Mouse (Mus musculus): ENCODE results near the gene P2ry6.

Gene P2ry6

GRCm38 (mm10) chr7:100941169-100941568 is 33.3 kb downstream of the P2ry6 start:
- no peak for DNase-seq (ENCODE audit: low spot score)

DNA sequence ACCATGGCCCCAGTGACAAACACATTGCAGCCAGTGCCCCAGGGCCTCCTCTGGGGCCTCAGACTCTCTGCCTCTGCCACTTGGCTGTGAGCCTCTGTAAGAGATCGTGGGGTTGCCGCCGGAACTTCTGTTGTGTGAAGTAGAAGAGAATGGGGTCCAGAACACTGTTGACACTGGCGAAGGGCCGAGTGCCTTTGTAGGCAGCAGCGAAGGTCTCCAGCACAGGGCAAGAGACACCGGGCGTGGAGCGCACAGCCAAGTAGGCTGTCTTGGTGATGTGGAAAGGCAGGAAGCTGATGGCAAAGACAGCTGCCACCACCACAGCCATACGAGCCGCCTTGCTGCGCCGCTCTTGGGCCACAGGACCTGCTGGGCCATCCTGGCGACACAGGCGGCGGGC is 36.3 kb downstream of the P2ry6 start:
- no peak for DNase-seq (ENCODE audit: low spot score)

DNA sequence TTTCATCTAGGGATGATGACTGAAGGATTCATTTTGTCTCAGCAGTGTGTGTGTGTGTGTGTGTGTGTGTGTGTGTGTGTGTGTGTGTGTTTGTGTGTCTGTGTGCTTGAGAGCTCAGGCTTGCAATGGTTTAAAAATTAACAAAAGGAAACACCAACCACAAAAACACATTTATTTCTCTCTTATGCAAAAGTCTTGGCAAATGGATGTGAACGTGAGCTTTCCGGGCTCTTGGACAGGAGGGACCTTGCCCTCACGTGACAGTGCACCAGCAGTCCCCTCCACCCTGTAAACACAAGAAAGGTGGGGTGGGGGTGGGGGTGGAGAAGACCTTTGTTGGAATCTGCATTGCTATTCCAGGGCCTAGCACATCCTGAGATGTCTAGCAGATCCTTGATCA is 37.0 kb downstream of the P2ry6 start:
- no peak for DNase-seq (ENCODE audit: low spot score)

- DNase-seq (ENCODE audit: low spot score): no peak
These were observed 40.9 kb downstream of the P2ry6 start for GRCm38 (mm10) chr7:100933520-100933919.

DNA sequence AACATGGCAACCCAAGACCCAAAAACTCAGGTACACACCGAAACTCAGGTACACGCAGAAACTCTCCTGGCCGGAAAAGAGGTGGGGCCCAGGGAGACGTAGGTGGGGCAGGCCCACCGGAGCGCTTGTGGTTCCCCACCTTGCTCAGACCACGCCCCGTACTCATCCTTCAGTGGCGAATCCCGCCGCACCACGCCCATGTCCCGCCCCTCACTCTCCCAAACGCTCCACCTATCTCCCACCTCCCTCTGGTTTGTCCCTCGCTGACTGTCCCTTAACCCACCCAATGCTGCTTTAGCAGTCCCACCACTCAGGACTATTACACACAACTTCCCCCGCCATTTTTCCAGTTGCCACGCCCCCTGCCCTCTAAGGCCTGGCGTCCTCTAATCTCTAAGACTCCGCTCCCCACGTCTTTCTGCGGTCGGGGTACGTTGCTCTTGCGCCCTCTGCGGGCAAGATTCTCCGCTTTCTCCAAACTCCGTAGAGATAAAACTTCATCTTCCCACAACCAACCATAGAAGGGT is 41.9 kb downstream of the P2ry6 start:
- DNase-seq (ENCODE audit: low spot score): peak; percentile 76

DNA sequence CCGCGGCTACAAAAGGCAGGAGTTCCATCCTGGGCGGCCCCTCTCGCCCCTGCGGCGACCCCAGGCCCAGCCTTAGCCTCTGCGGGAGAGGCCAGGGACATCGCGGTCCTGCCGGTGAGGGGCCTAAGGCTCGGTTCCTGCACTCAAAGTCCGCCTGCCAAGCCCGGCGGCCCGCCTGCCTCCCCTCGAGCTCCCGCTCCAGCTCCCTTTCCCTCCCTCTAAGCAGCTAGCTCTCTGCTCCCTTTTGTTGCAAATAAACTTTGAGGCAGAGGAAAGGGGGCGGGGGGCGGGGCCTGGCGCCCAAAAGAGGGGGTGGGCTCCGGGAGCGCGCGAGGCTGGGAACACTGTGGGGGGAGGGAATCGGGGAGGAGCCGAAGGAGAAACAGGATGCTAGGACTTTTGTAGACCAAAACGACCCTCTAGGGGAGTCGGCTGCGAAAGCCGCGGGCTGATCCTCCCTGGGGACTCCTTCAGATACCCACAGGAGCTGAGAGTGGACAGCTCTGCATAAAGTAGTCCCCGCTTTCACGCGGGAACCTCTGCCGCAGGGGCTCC is 42.4 kb downstream of the P2ry6 start, which contains the start of gene Arhgef17:
Gene Arhgef17 (minus strand): TSS at position 182 of the 555 bp plus-strand sequence.
- DNase-seq (ENCODE audit: low spot score): no peak

DNA sequence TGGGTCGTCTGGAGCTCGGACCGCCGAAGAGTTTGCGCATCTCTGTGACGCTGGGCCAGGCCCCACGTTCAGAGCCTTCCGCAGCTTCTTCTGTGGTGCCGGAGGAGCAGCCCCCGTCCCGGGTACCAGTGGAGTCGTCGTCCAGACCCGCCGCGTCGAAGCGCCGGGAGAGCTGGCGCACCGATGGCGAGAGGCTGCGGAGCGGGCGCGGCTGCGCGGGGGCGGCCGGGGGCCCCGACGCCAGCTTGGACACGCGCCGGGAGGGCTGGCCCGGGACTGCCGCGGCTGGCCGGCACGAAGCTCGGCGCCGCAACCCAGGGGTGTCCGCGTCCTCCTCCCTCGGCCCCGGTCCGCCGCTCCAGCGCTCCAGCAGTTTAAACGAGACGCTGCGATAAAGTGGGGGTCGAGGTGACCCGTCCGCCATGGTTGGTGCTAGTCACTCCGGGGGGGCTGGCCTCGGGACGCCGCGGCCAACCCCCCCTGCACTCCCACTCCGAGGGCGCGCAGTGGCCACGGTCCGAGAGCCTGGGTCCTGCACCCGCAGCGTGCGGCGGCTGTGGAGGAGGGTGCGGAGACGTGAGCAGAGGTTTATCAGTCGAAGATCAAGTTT is 43.0 kb downstream of the P2ry6 start:
- DNase-seq (ENCODE audit: low spot score): no peak

DNA sequence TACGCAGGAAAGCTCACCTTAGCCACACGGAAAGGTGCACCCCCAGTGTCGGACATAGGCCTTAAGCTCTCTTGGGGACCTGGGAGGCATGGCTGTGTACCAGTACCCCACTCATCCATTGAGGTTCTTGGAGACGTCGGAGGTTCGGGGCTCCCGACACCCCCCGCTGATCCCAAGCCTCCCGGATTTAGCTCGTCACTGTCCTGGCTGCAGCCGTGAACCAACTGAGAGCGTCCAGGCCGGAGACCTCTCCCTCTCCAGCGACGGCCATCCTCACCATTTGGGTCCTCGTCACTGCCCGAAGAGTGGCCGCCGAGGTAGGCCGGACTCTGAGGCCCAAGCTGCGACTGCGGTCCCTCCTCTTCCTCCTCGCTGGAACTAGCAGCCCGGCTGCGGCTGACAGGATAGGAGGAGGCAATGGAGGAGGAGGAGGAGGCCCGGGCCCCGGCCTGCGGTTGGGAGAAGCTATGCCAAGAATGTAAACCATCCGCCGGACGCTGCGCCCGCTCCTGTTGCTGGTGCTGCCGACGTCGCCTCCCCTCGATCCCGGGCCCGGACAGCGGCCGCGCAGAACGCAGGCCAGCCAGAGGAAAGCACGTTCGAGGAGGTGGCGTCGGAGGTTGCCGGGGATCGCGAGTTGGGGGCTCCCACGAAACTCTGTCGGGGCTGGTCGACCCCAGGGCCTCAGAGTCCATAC is 43.7 kb downstream of the P2ry6 start:
- no peak for DNase-seq (ENCODE audit: low spot score)

GRCm38 (mm10) chr7:100929639-100930303 is 44.7 kb downstream of the P2ry6 start:
- DNase-seq (ENCODE audit: low spot score): no peak

DNA sequence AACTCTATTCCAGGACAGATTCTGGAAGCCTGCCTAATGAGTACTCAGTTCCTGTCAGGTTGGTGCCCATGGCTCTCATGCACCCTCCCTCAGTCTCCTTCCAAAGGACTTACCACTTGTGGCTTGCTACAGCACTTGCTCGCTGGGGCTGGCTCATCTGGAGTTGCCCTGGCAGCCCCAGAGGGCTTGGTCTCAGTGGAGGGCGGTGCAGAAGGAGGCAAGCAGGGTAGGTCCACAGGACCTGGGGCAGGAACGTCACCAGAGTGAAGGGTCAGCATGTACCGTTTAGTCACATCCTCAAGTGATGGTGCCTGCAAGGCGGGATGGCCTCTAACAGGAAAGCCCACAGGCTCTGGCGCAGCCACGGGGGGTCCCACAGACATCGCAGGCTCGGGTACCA is 46.0 kb downstream of the P2ry6 start:
- DNase-seq (ENCODE audit: low spot score): no peak

DNA sequence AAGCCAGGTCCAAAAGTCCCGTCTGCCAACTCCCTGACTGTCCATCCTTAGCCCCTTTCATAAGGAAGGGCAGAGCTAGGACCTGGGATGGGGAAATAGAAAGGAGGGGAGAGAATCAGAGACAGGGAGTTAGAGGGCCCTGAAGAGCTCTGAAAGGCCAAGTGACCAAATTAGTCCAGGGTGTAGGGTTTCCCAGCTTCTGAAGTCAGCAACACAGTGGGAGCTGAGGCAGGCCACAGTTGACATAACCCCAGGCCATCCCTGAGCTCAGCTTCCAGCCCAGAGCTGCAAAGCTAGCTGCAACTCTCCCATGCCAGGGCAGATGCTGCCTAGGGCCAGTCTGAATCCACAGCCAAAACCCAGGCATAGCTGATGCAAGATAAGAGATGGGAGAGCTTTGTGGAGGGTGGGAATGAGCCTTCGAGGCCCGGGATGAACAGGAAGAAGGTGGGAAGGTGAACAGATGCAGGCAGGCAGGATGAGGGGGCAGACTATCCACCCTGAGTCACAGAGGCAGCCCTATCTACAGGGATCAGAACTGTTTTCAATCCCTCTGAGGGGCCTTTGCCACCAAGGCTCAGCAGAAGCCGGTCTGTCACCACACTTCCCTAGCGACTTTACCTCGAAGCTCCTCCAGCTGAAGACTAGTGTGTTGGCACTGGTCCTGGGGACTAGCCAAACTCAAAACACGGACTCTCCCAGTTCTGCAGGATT is 47.0 kb downstream of the P2ry6 start:
- DNase-seq (ENCODE audit: low spot score): no peak

DNA sequence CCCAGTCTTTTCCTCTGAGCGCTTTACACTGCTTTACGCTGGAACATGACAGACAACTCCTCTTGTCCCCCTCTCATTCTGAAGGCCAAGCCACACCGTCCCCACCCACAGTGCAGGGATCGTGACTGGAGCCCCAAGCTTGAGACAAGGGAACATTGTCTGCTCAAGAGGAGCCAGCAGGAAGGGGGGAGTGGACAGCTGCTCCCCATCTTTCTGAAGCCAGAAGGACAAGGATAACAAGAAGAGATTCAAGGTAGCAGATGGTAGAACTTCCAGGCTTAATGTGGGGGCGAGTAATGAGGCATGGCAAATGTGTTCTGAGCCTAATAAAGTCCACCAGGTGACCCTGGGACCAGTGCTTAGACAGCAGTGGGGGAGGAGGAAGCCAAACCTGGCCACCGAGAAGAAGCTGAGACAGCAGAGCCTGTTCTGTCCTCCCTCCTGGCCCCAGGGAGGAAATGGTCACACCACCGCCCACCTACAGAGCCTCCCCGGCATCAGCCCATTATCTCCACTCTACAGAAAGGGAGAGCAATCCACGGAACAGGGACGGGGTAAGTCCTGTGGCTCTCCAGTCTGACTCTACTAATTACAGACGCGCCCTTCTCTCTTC is 48.0 kb downstream of the P2ry6 start:
- peak; percentile 75 for DNase-seq (ENCODE audit: low spot score)

DNA sequence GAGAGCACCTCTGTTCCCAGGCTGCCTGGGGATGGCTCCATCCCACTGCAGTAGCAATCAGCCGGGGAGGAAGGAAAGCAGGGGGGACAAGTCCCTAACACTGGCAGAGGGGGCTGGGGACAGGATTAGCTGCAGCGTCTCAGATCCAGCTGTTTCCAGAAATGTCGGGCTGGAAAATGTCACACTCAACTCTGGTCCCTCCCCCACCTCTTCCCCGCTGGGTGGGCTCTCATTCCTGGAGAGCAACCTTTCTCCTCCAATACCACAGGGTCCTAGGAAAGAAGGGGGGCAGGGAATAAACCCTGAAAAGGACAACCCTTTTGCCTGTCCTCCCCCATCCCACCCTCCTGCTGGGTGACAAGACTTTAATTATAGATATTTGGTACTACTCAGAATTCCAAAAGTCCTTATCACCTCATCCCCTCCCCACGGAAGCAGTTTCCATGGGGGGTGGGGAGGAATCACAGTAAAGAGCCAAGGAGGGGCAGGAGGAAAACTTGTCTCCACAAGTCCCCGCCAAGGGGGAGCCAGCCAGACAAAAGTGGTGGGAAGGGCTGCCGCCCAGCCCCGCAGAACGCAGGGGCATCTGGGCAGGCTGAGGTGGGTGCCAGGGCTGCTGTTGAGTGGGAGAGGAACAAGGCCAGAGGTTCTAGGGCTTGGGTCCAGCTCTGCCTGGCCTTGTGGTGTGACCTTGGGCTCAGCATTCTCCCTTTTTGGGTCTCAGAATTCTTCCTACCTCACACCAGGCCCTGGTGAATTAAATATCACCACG is 49.6 kb downstream of the P2ry6 start:
- no peak for DNase-seq (ENCODE audit: low spot score)

DNA sequence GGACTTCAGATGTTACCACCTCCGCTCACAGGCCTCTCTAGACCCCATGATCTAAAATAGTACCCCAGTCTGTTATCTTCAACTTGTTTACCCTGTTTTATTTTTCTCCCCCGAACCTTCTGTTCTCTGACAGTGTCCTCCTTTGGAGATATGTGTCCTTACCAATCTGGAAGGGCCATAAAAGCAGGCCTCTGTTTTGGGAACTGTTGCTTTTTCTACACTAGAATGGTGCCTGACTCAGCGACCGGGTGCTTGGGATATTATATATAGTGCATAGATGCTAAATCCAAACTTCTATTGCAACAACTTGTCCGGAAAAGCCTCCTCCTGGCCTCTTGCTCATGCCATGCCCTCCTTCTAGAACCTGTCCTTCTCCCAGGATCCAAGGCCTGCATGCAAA is 50.2 kb downstream of the P2ry6 start:
- DNase-seq (ENCODE audit: low spot score): no peak

DNA sequence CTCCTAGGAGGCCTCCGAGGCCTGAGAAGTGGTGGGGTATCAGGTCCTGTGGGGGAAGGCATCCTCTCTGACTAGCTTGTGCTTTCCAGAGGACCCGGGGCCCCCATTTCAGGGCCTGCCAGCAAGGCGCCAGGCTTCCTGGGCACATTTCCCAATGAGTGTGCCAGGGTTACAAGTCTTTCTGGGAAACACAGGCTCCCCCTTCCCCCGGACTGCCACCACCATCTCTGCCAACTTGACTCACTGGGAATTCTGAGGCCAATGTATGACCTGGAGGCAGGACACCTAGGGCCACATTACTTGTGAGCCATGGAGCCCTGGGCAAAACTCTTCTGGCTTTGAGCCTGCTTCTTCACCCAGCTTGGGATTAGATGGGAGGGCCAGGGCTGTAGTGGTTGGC is 51.5 kb downstream of the P2ry6 start:
- no peak for DNase-seq (ENCODE audit: low spot score)

GRCm38 (mm10) chr7:100921289-100921688 is 53.2 kb downstream of the P2ry6 start:
- no peak for DNase-seq (ENCODE audit: low spot score)

- no peak for DNase-seq (ENCODE audit: low spot score)
These were observed 54.7 kb downstream of the P2ry6 start for GRCm38 (mm10) chr7:100919809-100920107.

- no peak for DNase-seq (ENCODE audit: low spot score)
These were observed 55.2 kb downstream of the P2ry6 start for GRCm38 (mm10) chr7:100919006-100919808.

DNA sequence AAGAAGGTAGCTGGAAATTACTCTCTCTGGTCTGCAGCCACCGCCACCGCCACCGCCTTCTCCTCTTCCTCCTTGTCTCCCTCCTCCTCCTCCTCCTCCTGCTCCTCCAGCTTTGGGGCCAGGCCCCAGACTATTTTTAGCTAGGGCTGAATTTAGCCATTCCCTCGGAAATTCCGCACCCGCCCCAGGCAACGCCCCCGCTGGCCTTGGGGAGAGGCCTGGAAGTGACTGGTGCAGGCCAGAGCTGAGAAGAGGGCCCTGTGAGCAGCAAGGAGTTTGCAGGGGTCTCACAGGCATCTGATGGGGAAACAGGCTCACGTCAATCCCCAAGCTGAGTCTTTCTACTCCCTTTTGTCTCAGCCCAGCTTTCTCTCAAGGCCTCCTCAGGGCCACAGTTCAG is 56.3 kb downstream of the P2ry6 start:
- no peak for DNase-seq (ENCODE audit: low spot score)

DNA sequence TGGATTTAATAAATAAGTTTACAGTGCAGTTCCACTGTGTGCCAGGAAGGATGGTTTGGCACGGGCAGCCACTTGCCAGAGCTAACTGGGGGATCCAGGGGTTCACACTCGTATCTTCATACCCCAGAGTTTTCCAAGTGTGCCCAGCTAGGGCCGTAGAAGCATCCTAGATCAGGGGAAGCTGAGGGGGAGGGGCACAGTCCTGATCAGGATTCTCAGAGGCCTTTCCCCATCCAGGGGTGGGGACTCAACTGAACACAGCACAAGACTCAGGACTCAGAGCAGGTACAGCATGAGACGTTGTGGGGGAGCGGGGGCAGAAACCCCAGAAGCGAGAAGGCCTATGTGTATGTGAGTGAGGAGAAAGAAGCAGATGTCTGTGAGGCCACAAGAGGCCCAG is 56.7 kb downstream of the P2ry6 start:
- DNase-seq (ENCODE audit: low spot score): no peak

Data from layer of hippocampus, adult 11-12 months (tissue).